Mouse (Mus musculus) testis, postnatal 10 days (tissue): Measurements from ENCODE around the gene Pop5.

ENCODE experiments used
- DNase-seq: peaks from one replicate; pipeline ENCODE4 v3.0.0; 2021; ENCODE audit warnings: low spot score

Pop5 gene

DNA sequence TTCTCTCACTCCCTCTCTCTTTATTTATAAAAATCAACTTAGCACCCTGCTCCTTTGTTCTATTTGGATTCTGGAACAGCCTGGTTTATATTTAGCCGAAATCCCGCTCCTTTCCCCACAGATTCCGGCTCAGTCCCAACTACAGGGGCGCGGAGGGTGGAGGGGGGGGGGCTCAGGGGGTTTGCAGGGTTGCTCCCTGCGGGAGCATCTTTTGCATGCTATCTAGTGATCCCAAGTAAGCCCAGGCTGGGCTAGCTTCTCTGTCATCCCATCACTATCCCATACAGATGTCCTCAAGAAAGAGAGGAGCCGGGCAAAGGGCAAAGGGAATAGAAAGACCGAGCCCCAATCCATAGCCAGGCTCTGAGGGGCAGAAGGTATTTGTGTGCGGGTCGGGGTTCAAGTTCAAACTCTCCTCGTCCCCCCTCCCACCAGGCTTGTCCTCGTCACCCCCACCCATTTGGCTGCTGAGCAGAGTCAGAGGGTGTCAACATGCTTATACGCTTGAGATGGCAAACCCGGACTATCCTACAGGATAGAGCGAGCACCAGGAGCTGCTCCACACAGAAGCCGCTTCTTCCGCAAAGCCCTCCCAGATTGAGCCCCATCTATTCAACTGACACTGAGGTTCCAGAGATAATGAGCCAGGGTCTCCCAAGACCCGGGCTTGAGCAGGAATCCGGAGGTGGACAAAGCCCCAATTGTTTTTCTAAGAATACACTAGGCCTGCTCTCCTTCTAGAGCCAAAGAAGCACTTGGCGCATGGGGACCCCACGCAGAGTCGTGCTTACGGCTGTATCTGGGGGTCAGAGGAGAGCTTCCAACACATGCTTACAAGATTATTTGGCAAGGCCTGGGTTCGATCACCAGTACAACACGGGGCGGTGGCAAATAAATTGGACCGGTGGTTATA, 20.1 kb upstream of the Pop5 start:
- DNase-seq, result no peak

DNA sequence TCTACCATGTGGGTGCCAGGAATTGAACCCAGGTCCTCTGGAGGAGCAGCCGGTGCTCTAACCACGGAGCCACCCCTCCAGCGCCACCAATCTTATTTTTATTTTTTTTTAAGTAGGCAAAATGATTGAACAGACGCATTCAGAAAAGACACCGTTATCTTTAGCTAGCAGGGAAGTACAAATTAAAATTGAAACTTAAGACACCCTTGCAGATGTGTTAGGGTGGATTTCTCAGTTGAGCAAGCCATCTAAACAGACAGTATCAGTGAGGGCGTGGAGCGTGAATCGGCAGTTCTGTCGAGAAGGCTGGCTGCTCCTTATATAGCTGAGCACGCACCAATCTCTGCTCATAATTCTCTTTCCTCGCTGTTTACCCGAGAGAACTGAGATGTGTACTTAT, 17.6 kb upstream of the Pop5 start:
- no peak for DNase-seq

DNA sequence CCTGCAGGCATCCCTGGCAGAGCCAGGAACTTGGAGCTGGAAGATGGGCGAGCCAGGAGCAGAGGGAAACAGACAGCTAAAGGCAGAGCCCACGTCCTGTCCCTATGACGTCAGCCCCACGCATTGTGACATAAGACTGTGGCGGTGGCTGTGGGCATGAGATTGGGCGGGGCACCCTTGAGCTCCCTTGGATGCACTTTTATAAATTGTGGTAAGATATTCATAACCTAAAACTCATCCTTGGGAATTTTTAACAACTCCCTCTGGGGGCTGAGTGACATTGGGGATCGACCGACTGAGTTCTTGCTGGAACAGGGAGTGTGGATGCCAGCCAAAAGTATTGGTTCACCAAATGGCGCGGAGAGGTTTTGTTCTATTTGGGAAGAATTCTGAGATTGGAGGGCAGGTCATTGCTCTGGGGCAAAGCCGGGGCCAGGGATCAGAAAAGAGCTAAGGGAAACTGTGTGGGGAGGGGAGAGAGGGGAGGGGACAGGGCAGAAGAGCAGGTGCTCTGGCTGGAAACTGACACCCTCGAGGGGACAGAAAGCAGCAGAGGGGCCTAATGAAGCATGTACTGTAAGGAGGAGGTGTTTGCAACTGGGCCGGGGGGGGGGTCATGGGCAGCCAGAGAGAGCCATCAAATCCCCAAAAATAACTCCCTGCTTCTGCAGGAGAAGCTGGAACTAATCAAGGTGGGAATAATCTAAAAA, 14.6 kb upstream of the Pop5 start:
- no peak for DNase-seq

DNA sequence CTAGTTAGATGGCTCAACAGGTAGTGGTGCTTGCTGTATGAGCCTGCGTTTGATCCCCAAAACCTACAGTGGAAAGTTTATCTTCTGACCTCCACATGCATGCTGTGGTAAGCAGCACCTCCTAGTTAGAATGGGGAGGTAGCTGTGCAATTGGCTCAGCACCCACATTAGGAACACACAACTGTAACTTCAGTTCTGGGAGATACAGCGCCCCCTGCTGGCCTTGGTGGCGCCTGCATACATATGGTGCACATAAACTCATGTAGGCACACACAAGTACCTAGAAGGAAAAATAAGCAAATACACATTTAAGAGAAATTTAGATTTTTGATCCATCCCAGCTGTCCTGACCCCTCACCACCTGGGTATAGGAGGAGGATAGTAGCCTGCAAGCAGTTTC, 13.2 kb upstream of the Pop5 start:
- DNase-seq, result no peak

DNA sequence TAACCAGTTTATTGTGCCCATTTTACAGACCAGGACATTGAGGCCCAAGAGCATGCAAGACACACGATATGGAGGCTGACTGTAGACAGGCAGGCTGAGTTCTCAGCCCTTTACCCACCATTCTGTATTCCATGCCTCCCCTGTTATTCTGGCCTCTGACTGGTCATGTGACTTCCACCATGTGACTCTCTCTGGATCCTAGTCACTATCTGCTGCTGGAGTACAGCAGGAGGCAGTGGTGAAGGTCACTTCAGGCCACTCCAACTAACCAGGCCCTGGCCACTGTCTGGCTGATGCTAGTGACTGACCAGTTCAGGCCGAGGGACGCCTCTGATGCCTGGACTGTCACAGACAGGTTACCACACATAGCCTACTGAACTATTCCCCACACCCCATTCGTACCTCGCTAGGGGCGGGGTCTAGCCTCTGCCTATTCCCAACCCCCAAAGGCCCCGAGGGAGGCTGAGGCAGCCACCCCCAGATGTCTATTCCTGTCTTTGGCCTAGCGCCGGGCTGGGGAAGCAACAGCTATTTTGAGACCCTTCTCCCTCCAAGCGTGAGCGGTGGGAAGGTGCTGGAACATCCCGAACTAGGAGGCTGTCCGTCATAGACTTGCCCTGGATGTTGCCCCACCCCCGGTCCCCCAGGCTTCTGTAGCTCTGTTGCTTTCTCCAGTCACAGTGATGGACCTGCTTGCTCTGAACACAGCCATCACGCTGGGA, 4.6 kb upstream of the Pop5 start:
- no peak for DNase-seq

DNA sequence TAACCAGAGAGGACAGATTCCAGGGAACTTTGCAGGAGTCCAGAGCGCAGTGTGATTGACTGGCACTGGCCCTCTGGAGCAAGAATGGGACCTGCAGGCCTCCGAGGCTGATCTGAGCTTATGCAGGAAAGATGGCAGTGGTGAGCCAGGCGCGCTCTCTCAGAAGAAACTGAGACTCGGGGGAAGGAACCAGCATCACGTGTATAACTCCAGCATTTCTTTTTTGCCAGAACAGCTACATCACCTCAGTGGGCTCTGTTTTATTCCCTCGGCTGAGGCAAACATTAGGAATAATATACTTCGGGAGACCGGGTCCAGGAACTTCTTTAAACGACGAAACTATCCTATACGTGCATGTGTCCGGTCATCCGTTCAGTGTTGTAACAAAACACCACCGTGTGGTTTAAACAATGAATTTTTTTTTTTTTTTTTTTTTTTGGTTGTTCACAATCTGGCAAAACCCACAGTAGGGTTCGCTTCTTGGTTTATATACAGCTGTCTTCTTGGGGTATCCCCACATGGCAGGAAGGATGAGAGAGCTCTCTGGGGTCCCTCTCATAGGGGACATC, 4.0 kb upstream of the Pop5 start:
- no peak for DNase-seq

DNA sequence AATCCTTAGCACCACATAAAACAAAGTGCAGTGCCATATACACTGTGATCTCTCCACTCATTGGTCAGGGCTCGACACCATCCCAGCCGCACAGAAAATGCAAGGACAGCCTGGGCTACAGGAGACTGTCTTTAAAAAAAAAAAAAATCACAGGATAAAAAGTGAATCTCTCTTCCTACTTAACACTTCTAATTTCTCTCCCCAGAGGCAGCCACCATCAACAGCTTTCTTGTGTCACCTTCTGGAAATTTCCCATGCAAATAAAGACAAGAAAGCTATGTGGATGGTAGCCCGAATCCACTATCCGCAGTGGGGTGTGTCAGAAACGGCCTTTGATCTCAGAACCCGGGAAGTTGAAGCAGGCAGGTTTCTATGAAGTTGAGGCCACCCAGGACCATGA, 3.1 kb upstream of the Pop5 start:
- no peak for DNase-seq

DNA sequence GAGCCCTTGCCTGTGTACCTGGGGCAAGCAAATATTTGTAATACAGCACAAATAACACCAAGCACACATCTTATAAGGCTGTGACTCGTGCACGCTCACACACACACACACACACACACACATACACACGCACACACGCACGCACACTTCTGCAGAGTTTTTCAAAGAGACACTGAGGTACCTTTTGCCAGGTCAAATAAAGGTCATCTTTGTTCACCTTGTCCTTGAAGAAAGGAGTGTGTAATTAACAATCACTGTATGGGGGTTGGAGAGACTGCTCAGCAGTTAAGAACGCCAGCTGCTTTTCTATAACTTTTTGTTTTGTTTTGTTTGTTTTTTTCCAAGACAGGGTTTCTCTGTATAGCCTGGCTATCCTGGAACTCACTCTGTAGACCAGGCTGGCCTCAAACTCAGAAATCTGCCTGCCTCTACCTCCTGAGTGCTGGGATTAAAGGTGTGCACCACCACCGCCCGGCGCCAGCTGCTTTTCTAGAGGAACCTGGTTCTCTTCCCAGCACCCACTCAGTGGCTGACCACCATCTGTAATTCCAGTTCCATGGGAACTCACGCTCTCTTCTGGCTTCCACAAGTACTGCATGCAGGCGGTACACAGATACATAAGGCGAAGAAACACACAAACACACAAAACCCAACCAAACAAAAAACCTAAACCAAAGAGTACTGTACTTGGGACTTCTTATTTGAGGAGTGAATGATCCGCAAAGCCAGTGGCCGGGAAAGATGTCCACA, 2.4 kb upstream of the Pop5 start:
- no peak for DNase-seq

DNA sequence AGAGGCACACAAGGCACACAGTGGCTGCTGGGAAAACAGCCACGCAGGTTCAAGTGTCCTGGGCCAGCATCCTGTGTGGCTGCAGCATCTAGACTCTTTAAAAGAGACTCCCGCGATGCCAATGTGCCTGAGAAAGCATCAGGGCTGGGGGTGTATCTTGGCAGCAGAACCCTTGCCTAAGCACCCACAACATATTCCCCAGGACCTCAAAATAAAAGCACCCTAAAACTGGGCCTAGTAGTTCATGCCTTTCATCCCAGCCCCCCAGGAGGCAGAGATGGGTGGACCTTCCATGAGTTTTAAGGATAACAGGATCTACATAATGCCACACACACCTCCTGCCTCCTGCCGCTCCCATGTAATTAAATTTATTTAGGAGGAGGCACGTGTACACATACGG, 1.1 kb upstream of the Pop5 start:
- no peak for DNase-seq

DNA sequence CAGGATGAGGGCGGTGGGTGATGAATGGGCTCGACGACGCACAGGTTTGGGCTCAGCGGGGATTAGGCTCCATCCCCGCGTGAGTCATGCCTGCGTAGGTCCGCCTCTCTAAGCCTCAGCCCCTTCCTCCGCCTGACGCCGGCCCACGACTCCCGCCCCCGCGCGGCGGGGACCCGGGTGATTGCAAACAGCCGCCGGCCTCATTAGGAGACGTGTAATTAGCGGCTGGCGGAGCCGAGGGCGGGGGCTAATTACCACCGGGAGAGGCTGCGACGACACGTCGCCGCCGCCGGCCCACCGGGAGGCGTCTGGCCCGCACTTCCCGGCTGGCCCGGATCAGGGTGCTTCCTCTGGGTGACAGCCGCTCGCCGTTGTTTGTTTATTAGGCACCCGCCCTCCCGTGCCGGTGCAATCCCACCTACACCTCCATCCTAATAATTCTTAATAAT, 289 bp upstream of the Pop5 start:
- peak; percentile 75 for DNase-seq

DNA sequence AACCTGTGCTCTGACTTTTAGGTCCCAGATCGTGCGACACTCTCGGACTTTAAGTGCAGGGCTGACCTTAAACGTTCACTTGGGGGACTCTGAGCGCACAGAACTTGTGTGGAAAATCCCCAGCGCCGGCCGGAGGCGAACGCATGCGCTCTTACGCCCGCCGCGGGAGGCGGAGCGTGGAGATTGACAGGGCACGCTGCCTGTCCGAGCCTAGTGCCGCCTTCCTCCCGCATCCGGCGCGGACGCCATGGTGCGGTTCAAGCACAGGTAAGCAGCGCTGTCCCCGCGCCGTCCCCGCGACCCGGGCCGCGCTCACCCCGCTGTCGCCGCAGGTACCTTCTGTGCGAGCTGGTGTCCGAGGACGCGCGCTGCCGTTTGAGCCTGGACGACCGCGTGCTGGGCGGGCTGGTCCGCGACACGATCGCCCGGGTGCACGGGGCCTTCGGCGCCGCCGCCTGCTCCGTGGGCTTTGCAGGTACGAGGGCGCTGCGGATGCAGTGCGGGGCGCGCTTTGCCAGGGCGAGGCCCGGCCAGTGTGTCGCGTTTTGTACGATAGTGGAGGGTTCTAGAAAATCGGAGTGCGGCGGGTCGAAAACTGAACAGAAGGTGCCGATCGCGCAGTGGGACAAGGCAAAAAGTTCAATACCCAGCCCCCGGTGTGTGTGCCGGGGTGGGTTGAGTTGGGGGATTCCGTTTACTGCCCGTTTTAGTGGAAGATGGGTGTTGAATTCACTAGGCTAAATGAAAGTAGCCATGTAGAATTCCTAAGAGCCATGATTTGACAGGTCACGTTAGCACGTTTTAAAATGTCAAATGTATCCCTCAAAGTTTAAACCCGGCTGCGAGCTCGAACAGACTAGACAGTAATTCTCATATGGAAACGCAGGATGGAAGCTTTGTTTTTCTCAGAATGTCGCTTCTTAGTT, 2.4 kb downstream of the Pop5 start:
- DNase-seq, result peak; percentile 94

DNA sequence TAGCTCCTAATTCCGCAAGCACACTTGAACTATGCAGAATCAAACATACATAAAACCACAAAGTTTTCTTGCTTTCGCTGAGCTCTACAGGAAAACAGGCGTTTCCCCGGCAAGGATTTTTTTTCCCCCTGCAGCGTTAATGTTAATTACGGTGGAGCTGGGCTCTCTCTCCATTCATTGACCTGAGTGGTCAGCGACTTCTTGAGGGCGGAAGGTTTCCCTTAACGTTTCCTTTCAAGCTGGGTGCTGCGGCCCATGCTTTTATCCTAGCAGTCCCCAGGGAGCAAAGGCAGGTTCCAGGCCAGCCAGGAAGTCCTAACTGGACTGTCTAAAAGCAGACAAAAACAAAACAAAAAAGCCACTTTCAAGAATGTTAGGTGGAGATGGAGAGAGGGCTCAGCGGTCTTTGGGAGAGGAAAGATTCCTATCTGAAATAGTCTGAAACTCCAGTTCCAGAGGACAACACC, 3.1 kb downstream of the Pop5 start:
- DNase-seq, result no peak

DNA sequence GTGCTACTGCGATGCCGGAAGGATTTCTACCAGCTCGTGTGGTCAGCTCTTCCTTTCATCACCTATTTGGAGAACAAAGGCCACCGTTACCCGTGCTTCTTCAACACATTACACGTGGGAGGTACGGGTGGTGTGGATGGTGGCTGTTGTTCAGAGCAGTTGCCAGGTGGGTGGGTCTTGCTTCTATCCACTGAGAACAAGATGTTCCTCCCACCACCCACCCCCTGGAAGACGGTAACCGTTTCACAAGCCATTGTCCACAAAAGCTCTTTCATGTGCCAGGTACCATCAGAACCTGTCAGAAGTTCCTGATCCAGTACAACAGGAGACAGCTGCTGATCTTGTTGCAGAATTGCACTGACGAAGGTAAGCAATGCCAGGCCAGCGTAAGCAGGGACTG, 4.6 kb downstream of the Pop5 start:
- DNase-seq, result no peak

DNA sequence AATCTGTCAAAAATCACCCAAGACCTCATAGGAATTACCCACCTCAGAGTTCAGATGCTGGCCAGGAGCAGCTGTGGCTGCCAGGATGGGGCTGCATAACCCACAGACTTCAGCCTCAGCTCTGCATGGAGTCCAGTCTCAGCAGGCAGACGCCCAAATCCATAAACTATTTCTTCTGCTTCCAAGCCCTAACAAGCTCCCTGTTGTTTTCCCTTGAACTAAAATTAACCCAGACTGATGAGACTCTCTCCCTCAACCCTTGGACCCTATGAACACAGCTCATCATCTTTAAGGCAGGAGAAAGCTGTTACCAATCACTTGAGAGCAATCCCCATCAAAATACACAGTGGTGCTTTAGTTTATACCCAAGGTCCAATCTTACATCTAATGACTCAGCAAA, 19.8 kb downstream of the Pop5 start:
- no peak for DNase-seq

DNA sequence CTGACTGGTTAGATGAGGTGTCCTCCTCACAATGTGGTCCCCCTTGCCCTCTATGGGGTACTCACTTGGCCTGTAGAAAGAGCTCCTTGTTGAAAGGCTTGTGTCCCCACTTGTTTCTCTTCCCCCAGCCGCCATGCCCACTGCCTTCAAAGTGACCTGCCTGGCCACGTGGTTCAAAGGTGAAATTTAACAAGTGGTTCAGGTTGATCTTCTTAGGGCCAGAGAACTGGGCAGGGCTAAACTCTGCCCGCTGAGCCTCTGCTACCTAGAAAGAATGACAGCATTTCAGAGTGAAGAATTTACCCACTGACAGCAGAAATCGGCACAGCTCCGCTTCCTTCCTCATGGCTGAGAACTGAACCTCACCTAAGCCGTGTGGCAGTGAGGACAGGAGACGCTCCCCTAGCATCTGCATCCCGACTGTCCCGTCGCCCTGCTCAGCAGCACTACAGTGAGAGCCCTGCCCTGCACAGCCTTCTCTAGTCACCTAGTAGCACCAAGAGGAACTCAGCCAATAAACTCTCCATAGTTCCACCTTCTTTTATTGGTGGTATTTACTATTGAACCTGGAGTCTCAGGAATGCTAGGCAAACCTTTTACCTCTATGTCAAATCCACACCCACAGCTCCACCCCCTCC, 21.4 kb downstream of the Pop5 start:
- DNase-seq, result no peak

DNA sequence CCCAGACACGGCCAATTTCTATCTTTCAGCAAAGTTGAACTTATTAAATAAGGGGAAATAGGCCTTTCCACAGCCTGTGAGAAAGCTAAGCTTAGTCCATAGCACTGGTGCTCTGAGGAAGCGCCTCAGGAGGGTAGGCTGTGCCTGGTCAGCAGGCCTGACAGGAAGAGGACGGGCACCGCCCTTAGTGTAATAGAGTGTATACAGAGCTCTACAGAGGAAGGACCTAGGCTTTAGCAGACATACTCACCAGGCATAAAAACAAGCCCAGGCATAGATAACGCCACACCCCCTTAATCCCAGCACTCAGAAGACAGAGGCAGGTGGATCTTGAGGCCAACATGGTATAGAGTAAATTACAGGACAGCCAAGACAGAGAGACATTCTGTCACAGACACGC, 24.7 kb downstream of the Pop5 start:
- no peak for DNase-seq

DNA sequence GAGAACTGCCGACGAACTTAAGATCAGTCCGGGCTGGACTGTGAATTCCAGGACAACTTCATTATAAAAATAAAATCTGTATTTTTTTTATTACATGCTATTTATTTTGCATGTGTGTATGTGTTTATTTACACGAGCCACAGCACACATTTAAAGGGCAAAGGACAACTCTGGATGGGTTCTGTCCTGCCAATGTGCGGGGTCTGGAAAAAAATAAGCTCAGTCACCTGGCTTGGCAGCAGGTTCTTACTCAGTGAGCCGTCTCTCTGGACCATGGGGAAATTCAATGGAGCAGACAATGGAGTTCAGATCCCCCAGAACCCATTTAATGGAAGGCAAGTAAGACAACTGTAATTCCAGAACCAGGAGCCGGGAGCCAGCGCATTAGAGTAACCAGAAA, 25.5 kb downstream of the Pop5 start:
- no peak for DNase-seq

DNA sequence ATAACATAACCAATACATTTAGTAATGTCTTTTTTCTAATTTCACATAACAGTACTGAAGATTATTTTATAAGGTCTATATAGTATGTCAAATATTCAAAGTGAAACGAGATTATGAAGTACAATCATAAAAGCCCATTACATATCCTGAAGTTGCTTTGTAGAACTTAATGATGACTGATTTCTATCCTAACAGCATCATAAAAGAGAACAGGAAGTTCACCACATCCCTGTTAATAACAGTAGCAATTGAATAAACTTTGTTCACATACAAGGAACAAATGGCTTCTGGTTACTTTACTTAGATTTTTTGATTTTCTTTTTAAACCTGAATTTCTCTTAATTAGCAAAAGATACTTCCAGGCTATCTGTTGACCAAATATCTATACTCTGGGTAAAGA, 26.2 kb downstream of the Pop5 start:
- DNase-seq, result no peak

DNA sequence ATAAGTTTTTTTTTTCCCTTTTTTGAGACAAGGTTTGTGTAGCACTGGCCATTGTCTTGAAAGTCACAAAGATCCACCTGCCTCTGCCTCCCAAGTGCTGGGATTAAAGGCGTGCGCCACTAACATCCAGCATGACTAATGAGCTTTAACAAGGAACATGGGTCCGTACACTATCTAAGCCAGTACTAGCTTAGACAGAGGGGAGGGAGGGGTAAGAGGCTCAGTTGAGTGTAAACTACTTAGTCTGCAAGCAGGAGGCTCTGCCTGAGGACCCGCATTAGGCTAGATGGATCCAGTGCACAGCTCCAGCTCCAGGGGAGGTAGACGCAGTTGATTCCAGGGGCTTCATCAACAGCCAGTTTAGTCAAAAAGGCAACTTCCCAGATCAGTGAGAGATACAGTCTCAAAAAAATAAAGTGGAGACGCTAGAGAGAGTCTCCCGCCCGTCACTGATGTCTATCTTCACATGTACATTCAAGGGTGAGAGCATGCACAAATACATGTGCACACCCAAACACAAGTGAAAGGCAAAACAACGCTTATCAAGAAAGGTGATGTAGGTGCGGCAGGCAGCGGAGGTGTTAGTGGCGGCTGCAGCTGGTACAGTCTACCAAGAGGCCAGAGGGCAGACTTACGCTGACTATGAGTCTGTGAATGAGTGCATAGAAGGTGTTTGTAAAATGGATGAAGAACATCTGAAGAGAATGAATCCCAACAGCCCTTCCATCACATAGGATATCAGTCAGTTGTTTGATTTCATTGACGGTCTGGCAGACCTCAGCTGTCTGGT, 27.1 kb downstream of the Pop5 start:
- DNase-seq, result no peak
